Mouse (Mus musculus) left cerebral cortex, postnatal 10 days (tissue): ENCODE results near the gene Mpig6b. TPM values are rescaled to one million over a fixed set of nuclear protein-coding genes. Genes with fewer than 3 reads are reported as not detected.

Experiments used
- DNase-seq, 2 experiments: peaks; one replicate each; pipeline ENCODE4 v3.0.0; 2021 to 2022; ENCODE audit warnings: low spot score in 2 of 2, mixed read lengths in 1 of 2; ENCODE audit errors: extremely low spot score in 1 of 2
- intact Hi-C: fragments of 180-260 bp; cut with DNase I; formaldehyde crosslinking; loops from one replicate; pipeline ENCODE4 v1.15.1; 2025
- total RNA-seq, 2 experiments: library from RNA; stranded (reverse); gene quantifications; 2 replicates each; pipeline ENCODE4 v1.2.3; 2021

Mpig6b gene
- total RNA-seq, 2 experiments from 2014 or later = not detected

DNA sequence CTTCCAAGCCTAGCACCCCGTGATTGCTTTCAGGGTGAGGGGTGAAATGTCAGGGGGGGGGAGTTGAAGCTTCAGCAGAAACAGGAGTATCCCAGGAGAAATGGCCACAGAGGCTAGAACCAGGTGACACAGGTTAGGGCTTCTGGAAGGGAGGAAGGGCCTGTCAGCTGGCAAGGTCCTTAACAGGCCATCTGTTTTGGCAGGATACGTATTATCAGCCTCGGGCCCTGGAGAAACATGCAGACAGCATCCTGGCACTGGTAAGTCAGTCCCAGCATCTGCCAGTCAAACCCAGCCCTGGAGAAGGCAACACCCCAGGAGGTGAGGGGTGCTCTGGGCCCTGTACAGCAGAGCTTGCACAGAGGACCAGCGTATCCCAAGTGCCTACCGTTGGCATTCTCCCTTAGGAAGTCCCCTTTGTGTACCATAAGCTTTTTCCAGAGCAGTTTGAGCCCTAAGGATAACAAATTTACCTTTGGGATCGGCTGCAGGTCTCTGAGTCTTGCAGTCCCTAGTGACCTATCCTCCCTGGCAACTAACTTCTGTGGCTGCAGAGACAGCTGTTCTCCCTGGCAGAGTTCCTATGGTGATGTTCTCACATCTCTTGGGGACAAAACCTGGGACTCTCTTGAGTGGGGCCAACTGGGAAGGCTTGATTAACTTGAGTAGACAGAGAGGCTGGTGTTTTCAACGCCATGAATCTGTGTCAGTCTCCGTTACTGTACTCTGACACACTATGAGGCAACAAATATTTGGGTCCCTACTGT is 24.4 kb upstream of the Mpig6b start:
- intact Hi-C loops = no loop called here
- no peak for DNase-seq

DNA sequence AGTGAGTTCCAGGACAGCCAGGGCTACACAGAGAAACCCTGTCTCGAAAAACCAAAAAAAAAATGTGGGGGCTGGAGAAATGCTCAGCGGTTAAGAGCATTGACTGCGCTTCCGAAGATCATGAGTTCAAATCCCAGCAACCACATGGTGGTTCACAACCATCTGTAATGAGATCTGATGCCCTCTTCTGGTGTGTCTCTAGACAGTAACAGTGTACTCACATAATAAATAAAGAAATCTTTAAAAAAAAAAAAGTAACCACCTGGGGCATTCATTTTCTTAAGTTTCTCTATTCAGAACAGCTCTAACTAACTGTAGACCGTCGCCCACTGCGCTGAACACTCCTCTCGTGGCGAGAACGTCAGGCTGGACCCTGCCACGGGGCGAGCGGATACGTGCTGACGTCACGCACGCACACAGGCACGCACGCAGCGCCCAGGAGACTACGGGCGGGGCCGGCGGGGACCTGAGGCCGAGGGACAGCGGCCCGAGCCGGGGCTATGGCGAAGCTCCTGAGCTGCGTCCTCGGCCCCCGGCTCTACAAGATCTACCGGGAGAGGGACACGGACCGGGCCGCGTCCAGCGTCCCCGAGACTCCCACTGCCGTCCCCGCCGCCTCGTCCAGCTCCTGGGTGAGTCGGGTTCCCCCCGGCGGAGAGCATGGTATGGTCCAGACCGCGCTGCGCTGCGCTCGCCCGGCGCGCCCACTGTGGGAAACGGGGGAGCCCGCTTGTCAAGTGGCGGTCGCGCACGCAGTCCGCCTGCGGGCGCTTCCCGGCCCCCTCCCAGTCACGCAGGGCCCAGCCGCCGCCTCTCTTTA is 23.1 kb upstream of the Mpig6b start, which contains the start of gene Abhd16a:
Gene Abhd16a, plus strand, starts transcription at position 439 of the 820 bp plus-strand sequence.
- peak; percentile 93 to 97 for DNase-seq
- intact Hi-C loops = no loop called here

DNA sequence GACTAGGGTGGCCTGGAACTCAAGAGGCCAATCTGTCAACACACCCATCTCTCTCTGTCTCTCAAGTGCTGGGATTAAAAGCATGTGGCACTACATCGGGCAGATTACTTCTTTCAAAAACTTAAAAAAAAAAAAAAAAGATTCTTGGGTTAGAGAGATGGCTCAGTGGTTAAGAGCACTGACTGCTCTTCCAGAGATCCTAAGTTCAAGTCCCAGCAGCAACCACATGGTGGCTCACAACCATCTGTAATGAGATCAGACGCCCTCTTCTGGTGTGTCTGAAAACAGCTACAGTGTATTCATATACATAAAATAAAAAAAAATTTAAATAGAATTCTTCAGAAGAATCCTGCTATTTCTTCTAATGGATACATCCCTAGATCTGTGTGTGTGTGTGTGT is 22.2 kb upstream of the Mpig6b start:
- intact Hi-C loops = no loop called here
- no peak for DNase-seq

DNA sequence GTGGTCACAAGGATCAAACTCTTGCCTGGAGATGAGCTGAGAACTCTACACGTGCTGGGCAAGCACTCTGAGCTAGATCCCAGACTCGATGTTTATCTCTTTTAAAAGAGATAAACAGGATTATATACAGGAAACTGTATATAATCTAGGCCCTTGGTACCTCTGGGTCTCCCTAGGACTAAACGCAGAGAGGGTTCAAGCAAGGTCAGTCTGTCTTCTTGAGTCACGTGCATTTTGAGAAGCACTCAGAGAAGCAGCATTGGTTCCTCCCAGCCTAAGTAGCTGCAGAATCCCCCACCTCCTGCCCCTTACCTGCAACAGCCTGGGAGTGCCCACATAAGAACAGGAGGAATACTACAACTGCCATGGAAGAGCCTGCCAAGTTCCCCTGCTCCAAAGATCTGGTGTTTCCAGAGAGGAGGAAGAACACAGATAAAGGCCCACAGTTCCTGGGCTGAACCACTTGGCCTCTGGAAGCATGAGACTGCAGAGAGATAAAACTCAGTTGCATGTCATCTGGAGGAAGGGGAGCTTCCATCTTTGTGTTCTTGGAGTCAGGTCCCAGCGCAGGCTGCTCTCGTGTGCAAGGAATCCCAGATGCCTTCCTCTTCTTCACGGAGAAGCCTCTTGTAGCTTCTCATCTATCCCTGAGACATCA is 19.4 kb upstream of the Mpig6b start, which contains the start of gene Ly6g6f:
Gene Ly6g6f, minus strand, starts transcription at position 403 of the 658 bp plus-strand sequence.
- no peak for DNase-seq
- intact Hi-C loops = no loop called here

DNA sequence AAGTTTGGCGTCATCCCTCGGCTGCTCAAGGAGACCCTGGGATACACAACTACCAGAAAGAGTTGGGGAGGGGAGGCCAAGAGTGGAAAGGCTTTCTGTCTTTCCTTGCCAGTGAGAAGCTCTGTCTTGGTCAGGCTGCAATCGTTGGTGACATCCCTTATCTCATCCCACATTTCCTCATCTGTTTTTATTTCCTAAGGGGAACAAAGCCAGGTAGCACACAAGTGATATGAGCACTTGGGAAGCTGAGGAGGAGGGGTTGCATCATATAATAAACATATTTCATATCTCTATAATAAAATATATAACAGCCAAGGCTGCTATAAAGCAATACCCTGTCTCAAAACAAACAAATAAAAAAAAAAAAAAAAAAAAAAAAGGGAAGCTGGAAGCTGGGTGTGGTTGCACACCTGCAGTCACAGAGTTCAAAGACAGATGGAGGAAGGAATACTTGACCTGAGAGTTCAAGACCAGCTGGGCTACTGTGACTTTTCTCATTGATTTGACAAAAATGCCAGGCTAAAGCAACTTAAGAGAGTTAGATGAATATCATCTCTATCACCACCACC is 18.0 kb upstream of the Mpig6b start:
- intact Hi-C loops = no loop called here
- no peak for DNase-seq

- intact Hi-C loops = no loop called here
- no peak for DNase-seq
Observed at GRCm38 (mm10) chr17:35082841-35083576, 17.0 kb upstream of the Mpig6b start.

GRCm38 (mm10) chr17:35080710-35081109 is 14.7 kb upstream of the Mpig6b start:
- no peak for DNase-seq
- intact Hi-C loops = no loop called here

DNA sequence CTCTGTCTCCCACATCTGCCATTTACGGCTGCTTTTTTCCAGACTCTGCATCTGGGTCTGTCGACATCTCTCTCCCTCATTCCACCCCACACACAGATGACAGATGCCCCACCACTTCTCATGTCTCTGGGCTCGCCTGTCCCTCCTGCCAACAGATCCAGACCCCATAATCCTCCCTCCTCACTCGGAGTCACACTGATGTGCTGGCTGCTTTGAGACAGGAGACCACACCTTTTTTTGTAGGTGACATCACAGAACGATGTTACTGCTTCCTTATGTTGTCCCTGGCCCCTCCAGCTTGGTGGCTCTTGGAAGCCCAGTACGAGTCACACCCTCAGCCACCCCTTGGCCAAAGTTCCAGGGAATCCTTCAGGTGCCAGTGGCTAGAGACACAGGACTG is 14.3 kb upstream of the Mpig6b start:
- no peak for DNase-seq
- intact Hi-C loops = no loop called here

- intact Hi-C loops = no loop called here
- DNase-seq = no peak
Observed at GRCm38 (mm10) chr17:35079778-35080177, 13.8 kb upstream of the Mpig6b start.

- peak in 1 of 2 experiments; percentile 68 for DNase-seq
- intact Hi-C loops = no loop called here
Observed at GRCm38 (mm10) chr17:35077786-35078233, 11.8 kb upstream of the Mpig6b start, which contains the start of gene Ly6g6d. Ly6g6d (minus strand) TSS chr17:35078065.

DNA sequence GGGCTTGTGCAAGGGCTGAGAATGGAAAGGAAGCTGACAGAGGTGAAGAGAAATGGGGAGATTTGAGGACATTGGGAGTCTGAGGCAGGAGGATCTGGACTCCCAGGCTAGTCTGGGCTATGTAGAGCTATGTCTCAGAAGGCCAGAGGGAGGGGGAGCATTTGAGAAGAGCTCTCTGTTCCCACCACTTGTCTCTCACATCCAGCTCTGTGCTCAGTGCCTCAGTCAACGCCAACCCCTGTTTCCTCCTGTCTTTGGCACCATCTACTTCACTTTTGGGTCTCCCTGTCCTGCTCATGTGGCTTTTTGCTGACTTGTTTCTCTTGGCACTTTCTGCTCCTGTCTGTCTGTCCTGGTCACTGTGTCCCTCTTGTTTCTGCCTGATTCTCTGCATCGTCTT is 11.3 kb upstream of the Mpig6b start:
- DNase-seq = no peak
- intact Hi-C loops = no loop called here

- intact Hi-C loops = no loop called here
- DNase-seq = no peak
Observed at GRCm38 (mm10) chr17:35076507-35077176, 10.7 kb upstream of the Mpig6b start, which contains the start of gene Ly6g6e. Ly6g6e (plus strand) TSS chr17:35076902.

DNA sequence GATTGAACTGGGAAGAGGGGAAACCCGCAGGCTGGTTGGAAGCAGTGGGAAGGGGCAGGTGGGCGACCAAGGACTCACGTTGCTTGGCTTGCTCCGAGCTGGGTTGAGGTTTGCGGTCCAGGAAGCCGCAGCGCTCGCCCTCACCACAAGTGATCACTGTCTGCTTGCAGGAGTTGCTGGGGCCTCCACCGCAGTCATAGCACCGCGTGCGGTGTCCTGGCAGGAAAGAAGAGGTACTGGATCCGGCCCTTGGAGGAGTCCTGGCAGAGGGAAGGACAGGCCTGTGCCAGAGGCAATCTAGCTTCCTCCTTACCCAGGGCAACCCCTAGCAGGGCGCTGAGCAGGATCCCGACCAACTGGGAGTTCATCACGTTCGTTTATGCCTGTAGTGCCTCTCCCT is 8.1 kb upstream of the Mpig6b start:
- intact Hi-C loops = no loop called here
- DNase-seq = no peak

DNA sequence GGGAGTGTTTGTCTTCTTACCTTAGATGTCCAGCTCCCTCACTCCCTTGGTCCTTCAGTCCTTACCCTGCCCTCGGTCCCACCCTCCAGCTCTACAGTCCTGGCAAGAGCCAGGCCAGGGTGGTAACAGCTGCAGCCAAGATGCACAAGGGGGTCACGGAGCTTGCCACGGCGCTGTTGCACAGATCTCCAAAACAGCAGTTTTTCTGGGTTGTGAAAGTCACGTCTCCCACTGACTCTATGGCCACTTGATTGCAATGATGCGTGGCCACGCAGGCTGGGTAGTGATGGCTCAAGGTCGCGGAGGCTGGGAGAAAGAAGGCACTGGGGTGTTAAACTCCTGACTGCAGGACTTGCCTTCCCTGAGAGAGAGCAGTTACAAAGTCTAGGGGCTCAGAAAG is 5.5 kb upstream of the Mpig6b start:
- intact Hi-C loops = no loop called here
- DNase-seq = no peak

GRCm38 (mm10) chr17:35070556-35071229 is 4.7 kb upstream of the Mpig6b start:
- intact Hi-C loops = no loop called here
- DNase-seq = no peak

DNA sequence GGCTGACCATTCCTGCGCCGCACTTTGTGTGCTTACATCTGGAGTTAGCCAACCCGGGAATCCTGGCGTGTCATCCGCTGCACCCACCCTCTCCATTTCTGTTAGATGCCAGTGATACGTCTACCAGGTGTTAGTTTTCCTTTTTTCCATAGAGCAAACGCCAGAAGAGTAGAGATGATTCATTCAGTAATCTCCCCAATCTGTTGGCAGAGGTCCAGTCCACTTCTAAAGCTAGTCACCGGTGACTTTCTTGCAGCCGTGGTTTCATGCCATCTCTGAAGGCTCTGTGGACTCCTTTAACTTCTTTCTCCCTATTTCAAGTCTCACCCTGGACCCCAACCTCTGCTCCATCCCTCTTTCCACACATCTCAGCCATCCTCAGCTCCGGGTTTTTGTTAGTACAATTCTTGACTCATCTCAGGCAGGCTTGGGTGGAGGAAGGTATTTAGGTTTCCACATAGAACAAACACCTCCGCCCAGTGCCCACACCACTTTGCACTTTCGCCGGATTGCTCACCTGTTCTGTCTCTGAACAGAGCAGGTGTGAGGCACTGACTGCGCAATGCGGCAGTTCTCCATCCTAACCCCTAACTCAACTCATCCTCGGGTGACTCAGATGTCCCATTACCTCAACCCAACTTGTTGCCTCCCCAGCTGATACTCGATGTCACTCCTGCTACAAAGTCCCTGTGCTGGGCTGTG is 2.4 kb upstream of the Mpig6b start:
- DNase-seq = no peak
- intact Hi-C loops = no loop called here
